Mouse (Mus musculus) limb, embryonic 15.5 days (tissue): ENCODE measurements around the gene Sprr2b. TPM values are rescaled to one million over a fixed set of nuclear protein-coding genes. Genes with fewer than 3 reads are reported as not detected.

ENCODE experiments used
- ATAC-seq: fragments of 200-750 bp; cut with Nextera tagmentation; 2 replicates; pipeline ENCODE4 v1.8.0; 2017; ENCODE audit warnings: low read depth, moderate TSS enrichment; ENCODE audit not compliant: insufficient number of reproducible peaks, low FRiP score, low TSS enrichment
- H3K27ac ChIP-seq: fragments of 300-500 bp; sonication (generic); 2 replicates; pipeline ENCODE4 v1.5.1; 2015; ENCODE audit warnings: moderate library complexity, mild to moderate bottlenecking, inconsistent platforms
- H3K27me3 ChIP-seq: fragments of 300-500 bp; sonication (generic); 2 replicates; pipeline ENCODE4 v1.6.1; 2015; ENCODE audit warnings: inconsistent platforms
- H3K36me3 ChIP-seq: fragments of 300-500 bp; sonication (generic); 2 replicates; pipeline ENCODE4 v1.6.1; 2015; ENCODE audit warnings: inconsistent platforms
- H3K4me1 ChIP-seq: fragments of 300-500 bp; sonication (generic); 2 replicates; pipeline ENCODE4 v1.6.1; 2015; ENCODE audit warnings: inconsistent platforms
- H3K4me2 ChIP-seq: fragments of 300-500 bp; sonication (generic); 2 replicates; pipeline ENCODE4 v1.6.1; 2015; ENCODE audit warnings: mild to moderate bottlenecking, inconsistent platforms
- H3K4me3 ChIP-seq: fragments of 300-500 bp; sonication (generic); 2 replicates; pipeline ENCODE4 v1.5.1; 2015; ENCODE audit warnings: mild to moderate bottlenecking, inconsistent platforms
- H3K9ac ChIP-seq: fragments of 300-500 bp; sonication (generic); 2 replicates; pipeline ENCODE4 v1.6.1; 2015; ENCODE audit warnings: inconsistent platforms
- H3K9me3 ChIP-seq: fragments of 300-500 bp; sonication (generic); 2 replicates; pipeline ENCODE4 v1.6.1; 2016; ENCODE audit warnings: inconsistent platforms
- WGBS: fragments of 180-500 bp; shearing (Covaris S2); methylation state at CpG from one replicate; pipeline ENCODE4 v1.1.7; 2015; 5-methylcytosine and 5-hydroxymethylcytosine counted together
- polyA plus RNA-seq: library from polyadenylated mRNA; unstranded; fragments of >200 nt; fragmentation: Nextera tagmentation; extraction: Ambion mirVana; gene quantifications from 2 replicates; pipeline ENCODE4 v1.2.1, GENCODE M21; 2015

The Sprr2b gene
- polyA plus RNA-seq, 1 experiment from 2014 or later: 0.91 TPM

- Histone ChIP-seq H3K27ac (no peak overlapping the region), H3K4me2 (no peak overlapping the region), H3K9me3 (no peaks in the 10 kb centered on the region), H3K36me3 (no peaks in the 10 kb centered on the region), H3K27me3 (no peaks in the 10 kb centered on the region), H3K4me1 (no peaks in the 10 kb centered on the region), H3K9ac (no peak overlapping the region), H3K4me3 (no peak overlapping the region)
- ATAC-seq: no peak
Measured at GRCm38 (mm10) chr3:92361619-92362018, 45.2 kb downstream of the Sprr2b start.

- Histone ChIP-seq H3K9me3 (no peaks in the 10 kb centered on the region), H3K9ac (no peak within 1 kb of the TSS), H3K36me3 (no peaks in the 10 kb centered on the region), H3K4me2 (no peak within 1 kb of the TSS), H3K4me1 (no peaks in the 10 kb centered on the region), H3K4me3 (no peak within 1 kb of the TSS), H3K27ac (no peak within 1 kb of the TSS), H3K27me3 (no peaks in the 10 kb centered on the region)
- ATAC-seq: no peak
- WGBS: 65% methylated on average over 3 of the region's 3 CpGs
Measured at GRCm38 (mm10) chr3:92364887-92365286, 48.5 kb downstream of the Sprr2b start, which contains the start of gene Sprr2f. Gene Sprr2f, plus strand, starts transcription at chr3:92365187.

Other genes starting within 250 kb of the Sprr2b start
- 295 and 337 TPM in 2 replicates for gene Lor, start 233.5 kb upstream of the Sprr2b start, polyA plus RNA-seq
- gene Prr9, start 192.7 kb upstream of the Sprr2b start, polyA plus RNA-seq: 50.8 and 59.6 TPM in 2 replicates
- not detected in 2 replicates for gene Lelp1, start 173.9 kb upstream of the Sprr2b start, polyA plus RNA-seq
- 0.21 and 0.27 TPM in 2 replicates for gene Sprr2a1, start 100.8 kb upstream of the Sprr2b start, polyA plus RNA-seq
- gene Sprr2a2, start 100.7 kb upstream of the Sprr2b start, polyA plus RNA-seq: 10.6 and 16.9 TPM in 2 replicates
- gene Sprr2a3, start 31.2 kb upstream of the Sprr2b start, polyA plus RNA-seq: 0.26 and 1.0 TPM in 2 replicates
- gene Sprr2d, start 22.5 kb downstream of the Sprr2b start, polyA plus RNA-seq: 0.92 and 1.6 TPM in 2 replicates
- gene Sprr2e, start 35.5 kb downstream of the Sprr2b start, polyA plus RNA-seq: not detected in 2 replicates
- not detected in 2 replicates for gene Sprr2f, start 48.6 kb downstream of the Sprr2b start, polyA plus RNA-seq
- 1.2 and 4.9 TPM in 2 replicates for gene Sprr2h, start 69.1 kb downstream of the Sprr2b start, polyA plus RNA-seq
- not detected in 2 replicates for gene Sprr2i, start 91.4 kb downstream of the Sprr2b start, polyA plus RNA-seq
- 0.46 TPM in 1 of 2 replicates, not detected in the other for gene Sprr2j-ps, start 101.5 kb downstream of the Sprr2b start, polyA plus RNA-seq
- gene Gm9774, start 112.8 kb downstream of the Sprr2b start, polyA plus RNA-seq: 11.5 and 14.4 TPM in 2 replicates
- 1.00 and 1.5 TPM in 2 replicates for gene Sprr2k, start 116.0 kb downstream of the Sprr2b start, polyA plus RNA-seq
- gene Sprr1b, start 122.2 kb downstream of the Sprr2b start, polyA plus RNA-seq: 132 and 137 TPM in 2 replicates
- gene Sprr3, start 142.1 kb downstream of the Sprr2b start, polyA plus RNA-seq: 8.4 and 15.5 TPM in 2 replicates
- gene Sprr1a, start 169.3 kb downstream of the Sprr2b start, polyA plus RNA-seq: 152 and 183 TPM in 2 replicates
- not detected in 2 replicates for gene Sprr4, start 183.9 kb downstream of the Sprr2b start, polyA plus RNA-seq
- 7.9 and 9.3 TPM in 2 replicates for gene 2310046K23Rik, start 217.9 kb downstream of the Sprr2b start, polyA plus RNA-seq